Mouse (Mus musculus) heart, postnatal 14 days (tissue): ENCODE measurements around the gene Gm21983. TPM values are rescaled to one million over a fixed set of nuclear protein-coding genes. Genes with fewer than 3 reads are reported as not detected.

Experiments
- DNase-seq, 2 experiments: peaks; one replicate each; pipeline ENCODE4 v3.0.0; 2021 to 2022
- intact Hi-C: fragments of 180-260 bp; cut with DNase I; formaldehyde crosslinking; loops from one replicate; pipeline ENCODE4 v1.15.1; 2025
- long read RNA-seq, 2 experiments: library from polyadenylated mRNA; stranded (forward); transcript quantifications; one replicate each; pipeline ENCODE4 v2.0.0; 2021
- total RNA-seq, 2 experiments: library from RNA; stranded (reverse); gene quantifications; 2 replicates each; pipeline ENCODE4 v1.2.3; 2021

Gene Gm21983
- not detected for total RNA-seq
- long read RNA-seq, experiment 1, result 0 reads
- long read RNA-seq, experiment 2, result 0 reads

DNA sequence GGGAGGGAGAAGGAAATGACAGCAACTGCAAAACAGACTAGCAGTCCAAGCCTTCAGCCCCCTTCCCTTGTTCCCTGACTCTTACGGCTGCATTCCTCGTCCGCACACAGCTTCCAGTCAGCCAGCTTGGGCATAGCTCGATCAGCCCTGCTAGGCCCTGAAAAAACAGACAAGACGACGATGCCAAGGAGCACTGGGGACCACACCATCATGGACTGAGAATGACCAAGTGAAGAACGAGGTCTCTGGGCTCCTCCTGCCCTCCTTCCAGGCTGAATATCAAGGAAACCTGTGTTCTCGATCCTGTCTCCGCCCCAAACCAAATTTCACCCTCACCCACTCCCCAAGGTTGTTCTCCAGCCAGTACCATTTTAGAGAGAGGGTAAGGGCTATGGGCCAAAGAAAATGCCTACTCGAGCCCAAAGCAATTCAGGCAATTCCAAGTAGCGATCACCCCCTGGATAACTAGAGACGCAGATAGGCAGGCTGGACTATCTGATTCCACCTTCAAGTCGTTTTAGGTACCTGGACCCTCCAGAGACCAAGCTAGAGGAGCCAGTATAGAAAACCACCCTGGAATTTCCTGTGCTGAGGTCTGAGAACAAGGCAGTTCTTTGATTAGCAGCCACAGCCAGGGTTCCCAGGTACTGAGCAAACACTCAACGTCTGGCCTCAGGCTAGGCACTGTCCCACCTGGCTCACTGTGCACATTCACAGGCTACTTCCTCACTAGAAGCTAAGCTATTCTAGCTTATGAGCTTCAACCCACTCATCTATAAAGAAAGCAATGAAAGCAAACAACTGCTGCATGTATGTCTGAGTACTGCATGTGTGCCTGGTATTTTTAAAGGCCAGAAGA lies at the start of gene Gm21983, which contains the start of gene Mia:
TSS of gene Gm21983 (minus strand) at position 250 of the 859 bp plus-strand sequence.
TSS of gene Mia (minus strand) at position 321 of the 859 bp plus-strand sequence.
- intact Hi-C loops, result no loop called here
- no peak for DNase-seq

DNA sequence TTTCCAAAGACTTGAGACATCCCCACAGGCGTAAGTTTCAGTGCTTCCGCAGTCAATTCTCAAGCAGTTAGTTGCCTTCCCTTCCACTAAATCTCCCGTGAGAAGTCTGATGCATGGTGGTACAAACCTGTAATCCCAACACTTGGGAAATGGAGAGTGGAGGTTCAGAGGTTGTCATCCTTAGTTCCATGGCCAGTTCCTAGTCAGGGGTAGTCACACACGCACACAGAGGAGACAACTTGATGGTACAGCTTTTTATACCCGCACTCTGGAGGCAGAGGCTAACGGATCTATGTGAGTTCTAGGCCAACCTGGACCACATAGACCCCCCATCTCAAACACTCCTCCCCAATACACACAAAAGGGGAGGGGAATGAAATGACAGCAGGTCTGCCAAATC lies 48.0 kb upstream of the Gm21983 start:
- DNase-seq, result no peak
- intact Hi-C loops, result no loop called here

DNA sequence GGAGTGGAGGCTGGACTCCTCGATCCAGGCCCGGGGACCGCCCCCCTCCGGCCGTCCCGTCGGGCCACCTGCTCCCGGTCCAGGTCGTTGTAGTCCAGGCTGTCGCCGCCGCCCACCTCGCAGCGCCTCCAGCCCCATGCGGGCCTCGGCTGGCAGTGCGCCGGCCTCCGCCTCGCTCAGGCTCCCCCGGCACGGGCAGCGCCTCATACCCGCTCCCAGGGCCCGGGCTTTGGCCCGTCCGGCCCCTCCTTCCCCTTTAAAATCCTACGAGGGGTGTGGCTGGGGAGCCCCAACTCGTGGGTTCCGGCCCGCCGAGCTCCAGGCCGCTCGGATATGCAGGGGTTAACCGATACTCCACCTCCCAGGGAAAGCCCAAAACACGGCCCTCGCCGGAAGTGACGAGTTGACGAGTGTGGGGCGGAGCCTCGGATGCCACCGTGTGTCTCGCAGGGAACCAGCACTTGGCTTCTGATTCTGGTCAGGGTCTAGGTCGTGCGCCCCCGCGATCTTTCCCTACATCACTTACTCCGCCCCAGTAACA lies 47.5 kb upstream of the Gm21983 start, which contains the start of gene Itpkc:
TSS of gene Itpkc (minus strand) at position 381 of the 541 bp plus-strand sequence.
- peak; percentile 88 to 91 for DNase-seq
- intact Hi-C loops, result no loop called here

DNA sequence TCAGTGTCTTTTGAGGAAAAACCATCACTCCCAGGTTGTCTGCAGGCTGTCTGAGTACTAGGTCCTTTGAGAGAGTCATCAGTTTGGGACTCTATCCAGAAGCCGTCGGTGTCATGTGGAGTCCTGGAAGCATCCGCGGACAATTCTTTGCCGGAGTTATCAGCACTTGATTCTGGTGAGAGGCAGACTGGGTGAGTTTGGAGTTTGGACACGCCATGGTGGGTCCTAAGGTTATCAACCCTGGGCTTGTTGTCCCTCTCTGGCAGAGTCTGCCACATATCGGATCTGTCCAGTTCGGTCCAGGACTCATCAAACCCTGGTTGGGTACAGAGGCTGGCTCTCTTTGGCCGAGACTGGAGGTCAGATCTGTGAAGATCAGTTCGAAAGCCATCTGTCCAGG lies 46.8 kb upstream of the Gm21983 start:
- DNase-seq, result peak in 1 of 2 experiments; percentile 17
- intact Hi-C loops, result no loop called here

DNA sequence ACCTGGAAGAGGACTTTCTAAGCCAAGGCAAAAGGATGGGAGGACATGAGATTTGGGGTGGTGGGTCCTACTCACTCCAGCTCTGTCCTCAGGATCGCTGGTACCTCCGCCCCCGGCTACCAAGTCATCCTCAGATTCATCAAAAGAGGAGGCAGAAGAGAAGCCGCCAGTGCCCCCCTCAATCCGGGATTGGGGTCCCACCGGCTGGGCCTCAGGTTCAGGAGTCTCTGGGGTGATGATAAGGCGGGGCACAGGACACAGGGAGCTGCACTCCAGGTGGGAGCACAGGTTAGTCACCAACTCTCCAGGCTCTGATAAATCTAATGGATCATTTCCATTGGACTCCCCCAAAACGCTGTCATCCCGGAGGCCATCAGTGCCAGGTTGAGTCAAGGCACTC lies 46.4 kb upstream of the Gm21983 start:
- no peak for DNase-seq
- intact Hi-C loops, result no loop called here

DNA sequence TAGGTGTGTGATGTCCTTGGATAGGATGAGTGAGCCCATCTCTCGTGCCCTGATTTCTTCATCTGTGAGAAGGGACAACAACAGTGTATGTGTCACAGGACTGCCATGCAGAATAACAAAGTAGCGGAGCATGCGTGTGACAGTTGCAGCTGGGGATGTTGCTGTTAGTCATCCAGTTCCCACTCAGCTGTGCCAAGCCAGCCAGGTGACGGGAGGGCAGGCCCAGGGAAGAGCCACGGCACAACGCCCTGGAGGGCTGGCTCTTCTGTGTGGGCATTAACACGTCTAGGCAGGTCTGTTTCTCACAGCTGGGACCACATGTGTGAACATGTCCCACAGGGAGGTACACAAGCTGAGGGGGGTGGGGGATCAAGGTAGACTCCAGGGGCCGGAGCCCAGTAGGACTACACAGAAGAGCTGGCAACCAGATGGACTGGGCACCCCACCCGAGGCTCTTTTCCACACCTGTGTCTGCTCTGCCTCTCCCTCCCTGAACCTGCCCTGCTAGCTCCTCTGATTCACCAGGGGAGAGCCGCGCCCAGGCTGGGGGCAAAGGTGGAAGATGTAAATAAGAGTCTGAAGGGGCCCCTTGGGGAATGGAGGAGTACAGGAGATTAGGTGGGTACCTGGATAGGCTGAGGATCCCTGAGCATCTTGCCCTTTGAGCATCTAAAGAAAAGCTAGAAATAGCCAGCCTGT lies 44.1 kb upstream of the Gm21983 start:
- intact Hi-C loops, result no loop called here

DNA sequence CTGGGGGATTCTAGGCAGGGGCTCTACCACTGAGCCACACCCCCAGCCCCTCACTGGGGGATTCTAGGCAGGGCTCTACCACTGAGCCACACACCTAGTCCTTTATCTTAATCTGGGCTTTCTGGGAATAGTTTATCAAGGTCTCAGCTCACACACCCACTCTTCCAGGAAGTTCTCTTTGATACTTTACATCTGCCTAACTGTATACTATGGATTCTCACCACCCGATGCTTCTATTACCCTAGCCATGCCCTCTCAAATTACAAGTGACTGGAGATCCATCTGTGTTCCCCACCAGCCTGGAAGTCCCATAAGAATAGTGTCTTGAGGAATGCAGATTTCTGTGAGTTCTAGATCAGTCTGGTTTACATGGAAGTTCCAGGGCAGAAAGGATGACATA lies 41.7 kb upstream of the Gm21983 start:
- intact Hi-C loops, result no loop called here
- no peak for DNase-seq

More for the DNA sequence above, 44.1 kb upstream of the Gm21983 start:
- DNase-seq, result peak; percentile 32 to 40

DNA sequence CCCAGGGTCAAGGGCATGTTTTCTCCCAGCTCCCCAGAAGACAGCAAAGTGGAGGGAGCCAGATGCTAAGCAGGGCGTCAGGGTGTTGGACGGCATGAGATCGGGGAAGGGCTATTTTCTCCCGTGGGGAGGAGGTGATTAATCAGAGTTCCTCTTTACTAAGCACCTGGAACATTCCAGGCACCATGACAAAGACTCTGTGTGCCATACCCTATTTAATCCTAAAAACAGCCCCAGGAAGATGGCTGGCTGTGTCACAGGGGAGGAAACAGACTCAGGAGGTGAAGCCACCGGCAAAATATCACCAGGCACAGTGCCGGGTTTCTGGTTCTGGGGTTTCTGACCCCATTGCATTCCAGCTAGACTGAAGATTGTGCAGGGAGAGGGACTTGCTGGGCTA lies 41.1 kb upstream of the Gm21983 start:
- intact Hi-C loops, result no loop called here
- DNase-seq, result no peak

DNA sequence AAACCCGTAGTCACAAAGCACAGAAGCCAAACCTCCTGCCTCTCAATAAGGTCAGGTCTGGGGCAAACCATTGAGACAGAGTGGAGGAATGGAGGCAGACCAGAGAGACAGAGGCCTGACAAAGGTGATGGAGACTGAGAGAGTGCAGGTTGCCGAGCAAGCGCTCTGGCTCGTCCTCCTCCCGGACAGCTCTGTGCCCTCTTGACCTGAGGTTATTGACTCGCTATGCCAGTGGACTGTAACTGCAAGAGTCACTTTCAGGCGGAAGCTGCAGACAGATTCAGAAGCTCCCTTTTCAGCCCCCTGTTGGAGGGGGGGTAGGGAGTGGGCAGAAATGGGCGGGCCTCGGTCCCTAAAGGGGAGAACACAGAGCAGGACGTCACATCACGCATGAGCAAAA lies 39.1 kb upstream of the Gm21983 start:
- intact Hi-C loops, result no loop called here
- DNase-seq, result no peak

DNA sequence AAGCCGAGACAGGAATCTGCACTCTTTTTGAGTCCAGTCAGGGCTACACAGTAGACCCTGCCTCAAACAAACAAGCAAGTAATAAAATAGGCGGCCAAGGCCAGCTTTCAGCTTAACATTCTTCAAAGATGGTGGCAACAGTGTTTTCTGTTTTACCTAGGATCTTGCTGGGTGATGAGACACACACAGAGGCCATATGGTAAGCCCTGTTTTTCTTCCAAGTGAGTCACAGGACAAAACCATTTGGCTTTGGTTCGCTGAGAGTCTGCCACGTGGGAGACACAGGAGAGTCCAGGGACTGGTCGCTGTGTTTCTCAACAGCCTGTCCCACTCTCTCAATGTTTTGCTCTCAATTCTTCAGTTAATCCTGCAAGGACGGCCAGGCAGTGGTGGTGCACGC lies 37.7 kb upstream of the Gm21983 start:
- intact Hi-C loops, result no loop called here

DNA sequence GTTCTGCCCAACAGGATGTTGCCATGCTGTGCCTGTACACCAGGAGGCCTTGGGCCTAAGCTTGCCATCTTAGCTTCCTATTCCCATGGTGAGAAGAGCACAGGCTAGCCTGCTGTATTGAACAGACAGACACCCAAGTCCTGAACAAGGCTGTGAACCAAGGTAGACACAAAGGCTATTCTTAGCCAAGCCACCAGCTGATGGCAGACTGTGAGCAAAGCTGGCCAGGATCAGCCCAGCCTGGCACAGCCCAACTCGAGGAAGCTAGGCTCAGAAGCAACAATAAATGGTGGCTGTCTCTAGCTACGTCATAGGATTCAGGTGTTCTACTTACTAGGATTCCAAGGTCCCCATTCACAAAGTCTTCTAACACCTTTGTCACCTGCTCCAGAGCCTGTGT lies 31.7 kb upstream of the Gm21983 start:
- DNase-seq, result no peak
- intact Hi-C loops, result no loop called here

More for the DNA sequence above, 37.7 kb upstream of the Gm21983 start:
- no peak for DNase-seq

DNA sequence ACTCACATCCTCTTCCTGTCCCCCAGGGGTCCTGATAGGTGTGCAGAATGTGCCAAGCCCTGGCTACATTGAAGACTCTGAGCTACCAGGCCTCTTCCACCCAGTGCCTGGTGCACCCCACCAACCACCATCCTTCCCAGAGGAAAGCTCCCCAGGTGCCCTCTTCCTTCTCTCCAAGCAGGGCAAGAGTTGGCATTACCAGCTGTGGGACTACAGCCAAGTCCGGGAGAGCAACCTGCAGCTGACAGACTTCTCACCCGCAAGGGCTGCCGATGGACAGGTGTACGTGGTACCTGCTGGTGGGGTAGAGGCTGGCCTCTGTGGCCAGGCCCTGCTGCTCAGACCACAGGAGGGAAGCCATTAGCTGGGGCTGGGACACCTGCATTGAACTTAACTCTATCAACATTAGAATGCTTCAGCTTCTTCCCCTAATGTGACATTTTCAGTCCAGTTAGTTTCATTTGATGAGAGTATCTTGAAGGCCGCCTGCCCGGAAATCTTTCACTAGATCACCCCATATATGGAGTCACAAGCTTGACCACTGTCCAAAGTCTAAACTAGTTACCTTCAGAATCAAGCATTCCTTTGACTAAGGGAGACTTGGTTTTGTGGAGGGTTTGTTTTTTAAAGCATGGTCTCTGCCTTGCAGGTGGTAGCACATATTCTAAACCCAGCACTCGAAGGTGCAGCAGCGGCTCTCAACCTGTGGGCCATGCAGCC lies 23.0 kb upstream of the Gm21983 start:
- DNase-seq, result no peak
- intact Hi-C loops, result no loop called here

DNA sequence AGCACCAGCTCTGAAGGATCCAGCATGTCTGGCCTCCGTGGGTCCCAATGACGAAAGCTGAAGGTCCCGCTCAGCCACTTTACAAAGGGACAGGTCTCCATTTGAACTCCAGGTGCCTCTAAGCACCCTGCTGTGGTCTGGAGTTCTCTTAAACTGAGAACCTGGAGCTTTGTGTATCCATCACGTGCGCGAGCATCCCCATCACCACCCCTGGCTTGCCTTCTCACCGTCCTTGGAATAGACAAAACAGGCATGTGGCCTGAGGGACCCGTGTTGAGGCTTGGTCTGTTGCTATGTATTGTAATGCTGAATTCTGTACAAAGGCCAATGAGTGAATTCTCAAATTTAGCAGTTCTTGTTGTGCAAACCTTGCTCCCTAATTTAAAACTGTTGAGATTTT lies 17.9 kb upstream of the Gm21983 start:
- intact Hi-C loops, result loop anchor here (5.0 kb wide), 1 partner anchor 36 kb away; no protein-coding TSS in a partner anchor
- no peak for DNase-seq

DNA sequence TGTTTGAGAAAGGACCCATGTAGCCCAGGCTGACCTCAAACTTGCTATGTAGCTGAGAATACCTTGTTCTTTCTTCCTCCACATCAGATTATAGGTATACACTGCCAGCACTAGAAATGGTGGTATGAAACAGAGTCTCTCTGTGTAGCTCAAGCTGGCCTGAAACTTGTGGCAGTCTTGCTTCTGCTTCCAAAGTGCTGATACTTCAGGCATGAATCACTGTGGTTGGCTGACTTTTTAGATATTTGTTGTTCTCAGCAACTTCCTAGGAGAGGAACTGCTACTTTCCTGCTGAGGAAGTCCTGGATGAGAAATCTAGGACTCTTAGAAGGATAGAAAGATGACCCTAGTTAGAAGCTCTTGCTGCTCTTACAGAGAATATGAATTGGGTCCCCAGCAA lies 17.5 kb upstream of the Gm21983 start:
- no peak for DNase-seq
- intact Hi-C loops, result loop anchor here (5.0 kb wide), 1 partner anchor 36 kb away; no protein-coding TSS in a partner anchor

DNA sequence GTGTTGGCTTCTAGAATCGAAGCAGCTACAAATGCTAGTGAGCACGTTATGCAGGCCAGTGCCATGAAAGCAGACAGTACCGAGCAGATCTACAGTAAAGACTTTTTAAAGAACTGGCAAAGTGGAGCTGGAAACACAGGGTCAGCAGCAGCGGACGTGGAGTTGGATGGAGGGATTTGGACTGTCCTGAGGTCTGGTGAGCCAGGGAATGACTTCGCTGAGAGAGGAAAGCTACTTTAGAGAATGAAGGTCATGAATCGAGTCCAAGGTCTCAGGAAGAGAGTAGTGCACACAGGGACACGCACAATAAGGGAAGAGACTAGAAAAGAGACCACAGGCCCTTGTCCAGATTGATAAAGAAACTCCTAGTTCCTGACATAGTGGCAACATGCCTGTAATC lies 16.7 kb upstream of the Gm21983 start:
- DNase-seq, result no peak
- intact Hi-C loops, result loop anchor here (5.0 kb wide), 1 partner anchor 35 kb away; no protein-coding TSS in a partner anchor

DNA sequence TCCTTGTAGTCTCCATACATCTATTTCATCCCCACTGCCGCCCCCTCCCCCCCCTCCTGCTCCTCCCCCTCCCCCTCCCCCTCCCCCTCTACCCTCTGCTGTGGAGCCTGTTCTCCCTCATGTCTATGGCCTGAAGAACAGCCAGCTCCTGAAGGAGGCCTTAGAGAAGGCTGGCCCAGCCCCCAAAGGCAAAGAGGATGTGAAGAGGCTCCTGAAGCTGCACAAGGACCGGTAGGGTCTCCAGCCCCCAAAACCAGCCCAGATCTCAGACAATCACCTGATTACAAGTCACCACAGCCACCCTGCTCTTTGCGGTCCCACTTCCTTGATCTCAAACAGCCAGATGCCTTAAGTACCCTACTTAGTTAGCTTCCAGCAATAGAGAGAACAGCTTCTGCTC lies 16.2 kb upstream of the Gm21983 start:
- intact Hi-C loops, result loop anchor here (5.0 kb wide), 1 partner anchor 35 kb away; no protein-coding TSS in a partner anchor
- no peak for DNase-seq

DNA sequence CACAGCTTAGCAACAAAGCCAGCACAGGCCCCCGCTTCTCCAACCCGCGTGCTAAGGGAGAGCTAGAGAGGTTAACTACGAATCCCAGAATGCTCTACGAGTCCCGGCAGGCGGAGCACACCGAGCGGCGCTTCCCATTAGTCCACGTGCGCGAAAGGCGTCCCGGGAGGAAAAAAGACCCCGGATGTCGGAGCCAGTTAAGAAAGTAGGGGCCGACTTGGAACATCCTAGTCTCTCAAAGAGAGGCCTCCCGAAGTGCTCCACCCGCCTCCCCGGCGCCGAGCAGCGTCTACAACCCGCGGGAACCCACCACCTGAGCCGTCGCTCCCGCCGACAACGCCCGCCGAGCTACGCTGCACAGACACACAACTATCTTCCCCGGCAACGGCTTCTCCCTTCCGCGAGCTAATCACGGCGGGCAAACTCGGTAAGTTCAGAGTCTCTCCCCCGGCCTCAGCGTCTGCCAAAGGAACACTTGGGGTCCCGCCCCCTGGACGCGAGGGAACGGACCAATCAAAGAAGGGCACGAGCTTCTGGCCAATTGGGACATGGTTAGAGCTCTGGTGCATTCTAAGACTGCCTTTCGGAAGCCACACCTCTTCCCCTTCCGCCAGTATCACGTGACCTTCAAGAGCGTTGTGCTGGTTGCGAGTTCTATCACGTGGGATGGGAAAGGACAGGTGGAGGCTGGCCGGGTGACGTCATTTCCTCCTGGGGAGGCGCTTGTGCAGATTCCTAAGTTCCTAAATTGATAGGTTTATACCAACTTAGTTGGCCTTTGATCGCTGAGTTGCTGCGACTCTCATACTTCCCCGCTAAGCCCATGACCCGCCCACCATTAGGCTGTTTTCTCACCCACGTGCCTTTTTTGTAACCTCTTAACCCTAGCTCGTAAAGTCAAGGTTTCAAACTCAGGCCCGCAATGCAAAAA lies 15.1 kb upstream of the Gm21983 start, which contains the start of the genes BC024978 and Snrpa:
TSS of gene BC024978 (plus strand) at position 101 of the 931 bp plus-strand sequence.
TSS of gene Snrpa (minus strand) at position 591 of the 931 bp plus-strand sequence.
- intact Hi-C loops, result loop anchor here (5.0 kb wide), 1 partner anchor 34 kb away; no protein-coding TSS in a partner anchor
- DNase-seq, result peak; percentile 92

DNA sequence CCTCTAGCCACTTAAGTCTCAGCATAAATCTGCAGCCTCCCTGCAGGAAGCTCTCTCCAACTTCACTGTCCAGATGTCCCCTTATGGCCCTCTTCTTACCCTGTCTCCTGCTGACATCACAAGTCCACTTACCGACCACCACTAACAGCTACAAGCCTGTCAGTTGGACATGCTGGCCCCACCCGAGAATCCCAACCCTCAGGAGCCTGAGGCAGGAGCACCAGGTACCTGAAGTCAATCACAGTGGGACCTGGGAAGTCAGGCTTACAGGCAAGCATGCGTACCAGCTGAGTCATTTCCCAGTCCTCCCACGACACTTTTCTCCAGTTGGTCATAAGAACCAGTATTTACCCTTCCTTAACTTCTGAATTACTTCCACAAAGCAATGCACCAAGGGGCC lies 12.8 kb upstream of the Gm21983 start:
- DNase-seq, result no peak
- intact Hi-C loops, result no loop called here

DNA sequence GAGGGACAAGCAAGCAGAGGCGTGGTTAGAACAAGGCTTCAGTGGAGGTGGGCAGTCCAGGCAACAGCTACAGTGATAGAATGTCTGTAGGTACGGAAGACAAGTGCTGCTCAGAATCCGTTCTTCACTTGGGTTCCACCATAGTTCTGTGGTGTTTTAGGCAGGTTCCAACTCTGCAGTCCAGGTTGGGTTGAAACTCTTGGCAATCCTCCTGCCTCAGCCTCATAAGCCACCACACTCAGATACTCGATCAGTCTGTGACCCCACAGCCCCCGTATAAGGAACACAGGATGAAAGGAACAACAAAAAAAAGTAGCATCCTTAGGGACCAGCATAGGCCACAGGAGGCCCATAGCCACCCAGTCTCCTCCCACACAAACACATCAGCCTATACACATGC lies 11.5 kb upstream of the Gm21983 start:
- intact Hi-C loops, result no loop called here

More for the DNA sequence above, 11.5 kb upstream of the Gm21983 start:
- DNase-seq, result no peak
